Mouse (Mus musculus) left cerebral cortex, adult 2 months (tissue): ENCODE results near the gene Kras. TPM values are rescaled to one million over a fixed set of nuclear protein-coding genes. Genes with fewer than 3 reads are reported as not detected.

Source experiments
- DNase-seq, 2 experiments: peaks; one replicate each; pipeline ENCODE4 v3.0.0; 2021 to 2022; ENCODE audit warnings: low spot score in 2 of 2, mixed read lengths in 1 of 2; ENCODE audit errors: extremely low spot score in 1 of 2
- H3K27ac ChIP-seq: fragments of 200-600 bp; 2 replicates; pipeline ENCODE4 v1.8.1; 2022
- H3K4me3 ChIP-seq: fragments of 200-600 bp; 2 replicates; pipeline ENCODE4 v1.8.1; 2022
- CTCF ChIP-seq: fragments of 200-600 bp; IDR thresholded peaks from 2 replicates; pipeline ENCODE4 v1.8.1; 2022; ENCODE audit warnings: antibody characterized with exemption, mild to moderate bottlenecking, moderate library complexity
- intact Hi-C: fragments of 180-260 bp; cut with DNase I; formaldehyde crosslinking; loops from one replicate; pipeline ENCODE4 v1.15.1; 2025
- long read RNA-seq, 2 experiments: library from polyadenylated mRNA; stranded (forward); transcript quantifications; one replicate each; pipeline ENCODE4 v2.0.0; 2021; ENCODE audit warnings: borderline mapping rate in 2 of 2
- total RNA-seq, 2 experiments: library from RNA; stranded (reverse); gene quantifications; 2 replicates each; pipeline ENCODE4 v1.2.3; 2021

Kras gene
- total RNA-seq = 10 to 100 TPM; 78.4 to 79.8 TPM
- long read RNA-seq, experiment 1, full-length matches to known transcripts = 152 of 164 reads
- long read RNA-seq, experiment 1, partial matches to known transcripts = 1 of 164 reads
- long read RNA-seq, experiment 1, other reads (novel, unspliced or antisense) = 11 of 164 reads
- long read RNA-seq, experiment 2, full-length matches to known transcripts = 85 of 104 reads
- long read RNA-seq, experiment 2, partial matches to known transcripts = 4 of 104 reads
- long read RNA-seq, experiment 2, other reads (novel, unspliced or antisense) = 15 of 104 reads

DNA sequence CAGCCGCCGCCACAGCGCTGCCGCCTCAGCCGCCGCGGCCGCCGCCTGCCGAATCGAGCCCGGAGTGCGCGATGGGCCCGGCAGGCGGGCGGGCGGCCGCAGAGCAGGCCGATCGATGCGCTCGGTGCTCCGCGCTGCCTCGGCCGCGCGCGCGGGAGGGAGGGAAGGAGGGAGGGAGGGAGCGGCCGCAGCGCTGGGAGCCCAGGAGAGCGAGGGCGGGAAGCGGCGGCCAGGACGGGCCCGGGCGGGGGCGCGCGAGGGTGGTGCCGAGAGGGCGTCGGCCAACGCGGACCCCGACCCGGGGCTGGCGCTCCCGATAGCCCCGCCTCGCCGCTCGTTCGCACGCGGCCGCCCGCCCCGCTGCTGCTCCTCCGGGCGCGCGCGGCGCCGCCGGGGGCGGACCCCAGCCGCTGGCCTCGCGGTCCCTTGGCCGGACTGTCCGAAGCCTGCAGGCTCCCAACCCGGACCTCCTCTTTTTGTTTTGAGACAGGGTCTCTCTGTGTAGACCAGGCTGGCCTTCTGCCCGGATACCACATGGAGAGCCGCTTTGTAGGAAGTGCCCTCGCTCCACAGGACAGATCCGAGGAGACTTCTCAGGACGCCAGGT lies at the start of gene Kras:
Gene Kras (minus strand): TSS at position 55 of the 607 bp plus-strand sequence.
- H3K27ac ChIP-seq = peak within 1 kb of the TSS; percentile 88
- TF ChIP-seq CTCF = no peak; the same call in 1 of the 2 replicates
- DNase-seq = peak; percentile 90 to 91
- peak within 1 kb of the TSS; percentile 87 for H3K4me3 ChIP-seq
- intact Hi-C loops = loop anchor here (1.0 to 2.0 kb wide), 3 partner anchors 39 to 92 kb away; partner anchors contain the start of genes Casc1 and Etfrf1

DNA sequence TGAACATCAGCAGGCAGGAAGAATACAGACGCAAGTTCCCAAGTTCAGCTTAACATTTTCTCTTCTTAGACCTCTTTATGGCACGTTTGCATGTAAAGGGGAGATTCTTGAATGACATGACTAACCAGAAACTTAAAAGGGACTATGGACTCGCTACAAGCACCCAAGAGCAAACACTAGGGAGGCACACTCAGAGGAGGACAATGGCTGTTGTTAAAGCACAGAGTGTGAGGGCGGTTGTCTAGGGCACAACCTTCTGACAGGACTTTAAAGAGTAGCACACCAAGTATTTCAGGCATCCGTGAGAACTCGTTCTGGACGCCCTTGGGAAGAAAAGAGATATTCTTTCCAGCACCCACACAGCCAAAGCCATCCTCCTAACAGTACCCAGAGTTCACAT lies 47.6 kb upstream of the Kras start:
- TF ChIP-seq CTCF = no peak
- Histone ChIP-seq H3K27ac (no peak overlapping the region), H3K4me3 (no peak overlapping the region)
- no peak for DNase-seq
- intact Hi-C loops = no loop called here

DNA sequence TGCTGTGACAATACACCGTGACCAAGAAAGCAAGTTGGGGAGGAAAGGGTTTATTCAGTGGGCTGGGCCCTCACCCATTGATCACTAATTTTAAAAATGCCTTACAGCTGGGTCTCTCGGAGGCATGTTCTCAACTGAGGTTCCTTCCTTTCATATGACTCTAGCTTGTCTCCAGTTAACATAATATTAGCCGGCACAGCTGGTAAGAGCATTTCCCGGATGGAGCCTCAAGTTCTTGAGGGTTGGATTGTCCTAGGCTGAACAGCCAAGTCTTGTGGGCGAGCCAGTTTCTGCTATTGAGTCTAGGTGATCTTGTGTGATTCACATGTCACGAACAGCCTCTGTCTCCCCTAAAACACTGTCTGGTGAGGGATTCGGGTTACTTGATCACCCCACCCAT lies 46.9 kb upstream of the Kras start:
- intact Hi-C loops = no loop called here
- no peak for DNase-seq
- no peak overlapping the region for H3K27ac ChIP-seq
- H3K4me3 ChIP-seq = no peak overlapping the region
- TF ChIP-seq CTCF = no peak

DNA sequence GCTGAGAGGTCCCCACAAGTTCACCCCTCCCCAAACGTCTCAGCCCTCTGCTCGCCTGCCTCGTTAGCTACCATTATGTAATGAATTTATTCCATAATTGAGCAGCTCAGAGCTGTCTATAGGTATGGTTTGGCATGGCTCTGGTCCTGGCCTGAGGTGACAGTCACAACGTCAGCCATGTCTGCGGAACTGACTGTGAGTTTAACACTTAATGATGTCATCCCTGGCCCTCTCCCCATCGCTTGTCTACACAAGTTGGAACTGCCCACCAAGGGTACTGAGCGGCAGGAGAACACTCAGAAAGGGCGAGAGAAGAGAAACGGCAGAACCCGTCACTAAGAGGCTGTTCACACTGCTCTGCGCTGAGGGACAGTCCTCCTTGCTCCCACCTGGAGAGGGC lies 45.1 kb upstream of the Kras start:
- intact Hi-C loops = no loop called here
- no peak for TF ChIP-seq CTCF
- H3K4me3 ChIP-seq = no peak overlapping the region
- no peak for DNase-seq
- no peak overlapping the region for H3K27ac ChIP-seq

DNA sequence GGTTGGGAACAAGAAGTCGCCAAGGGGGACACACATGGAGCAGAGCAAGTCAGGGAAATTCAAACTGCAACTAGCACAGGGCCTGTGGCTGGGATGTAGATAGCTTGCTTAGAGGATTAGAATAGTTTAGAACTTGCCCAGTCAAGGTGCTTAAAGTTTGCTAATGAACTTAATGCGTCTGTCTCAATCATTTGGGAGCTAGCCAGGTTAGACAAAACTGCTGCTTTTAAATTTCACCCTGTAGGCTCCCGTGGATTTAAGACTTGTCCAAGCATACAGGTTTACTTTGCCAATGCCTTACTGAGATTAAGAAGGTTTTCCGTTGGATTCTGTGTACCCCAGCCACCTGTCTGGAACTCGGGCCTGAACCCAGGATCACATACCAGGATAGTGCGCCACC lies 43.1 kb upstream of the Kras start:
- intact Hi-C loops = no loop called here
- DNase-seq = no peak
- no peak overlapping the region for H3K27ac ChIP-seq
- no peak for TF ChIP-seq CTCF
- H3K4me3 ChIP-seq = no peak overlapping the region

DNA sequence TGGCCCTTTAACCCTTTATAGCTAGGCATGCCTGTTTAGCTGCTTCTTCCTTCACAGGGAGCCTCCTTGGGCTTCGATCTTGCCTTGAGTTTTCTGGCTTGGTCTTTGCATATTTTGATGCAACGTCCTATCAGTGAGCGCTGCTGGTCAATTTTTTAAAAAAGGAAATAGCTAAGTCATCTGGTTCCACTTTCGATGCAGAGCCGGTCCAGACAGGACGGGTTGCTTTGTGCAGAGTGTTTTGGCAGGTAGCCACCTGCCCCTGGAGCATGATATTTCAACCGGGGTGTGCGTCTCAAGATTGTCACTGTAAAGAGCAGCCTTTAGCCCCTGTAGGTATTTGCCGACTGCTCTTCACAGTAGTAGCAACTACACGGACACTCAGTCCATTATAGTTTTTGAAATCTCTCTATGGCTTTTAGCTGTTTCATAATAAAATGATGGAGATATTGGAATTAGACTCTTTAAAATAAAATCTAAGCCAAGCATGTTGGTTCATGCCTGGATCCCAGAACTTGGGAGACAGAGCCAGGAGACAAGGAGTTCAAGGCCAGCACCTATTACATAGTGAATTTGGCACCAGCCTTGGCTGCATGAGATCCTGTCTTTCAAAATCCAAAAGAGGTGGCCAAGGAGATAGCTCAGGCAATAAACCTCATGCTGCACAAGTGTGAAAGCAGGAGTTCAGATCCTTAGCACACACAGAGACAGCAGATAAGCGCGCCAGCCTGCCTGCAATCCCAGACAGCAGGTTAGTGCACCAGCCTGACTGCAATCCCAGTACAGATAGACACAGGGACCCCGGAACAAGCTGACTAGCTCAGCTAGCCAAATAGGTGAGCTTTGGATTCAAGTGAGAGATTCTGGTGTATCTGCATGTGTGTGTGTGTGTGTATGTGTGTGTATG lies 41.6 kb upstream of the Kras start:
- no peak for TF ChIP-seq CTCF
- DNase-seq = no peak
- intact Hi-C loops = no loop called here
- Histone ChIP-seq H3K27ac (no peak overlapping the region), H3K4me3 (no peak overlapping the region)

DNA sequence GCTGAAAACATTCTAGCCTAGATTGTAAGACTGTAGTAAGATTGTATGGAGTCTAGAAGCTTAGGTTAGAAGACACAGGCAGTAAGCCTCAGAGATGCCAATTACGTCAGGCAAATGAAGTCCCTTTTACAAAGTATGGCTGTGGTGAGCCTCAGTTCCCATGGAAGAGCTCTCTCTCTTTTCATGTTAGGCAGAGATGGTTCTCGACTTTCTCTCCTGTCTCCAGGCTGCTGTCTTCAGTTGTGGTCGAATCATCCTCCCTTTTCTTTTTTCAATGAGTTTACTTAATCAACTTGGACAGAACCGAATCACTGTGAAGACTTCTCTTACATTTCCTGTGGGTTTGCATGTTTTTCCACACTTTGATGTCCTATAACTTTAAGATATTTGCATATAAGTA lies 35.6 kb upstream of the Kras start:
- no peak for TF ChIP-seq CTCF
- H3K27ac ChIP-seq = no peak overlapping the region
- intact Hi-C loops = no loop called here

DNA sequence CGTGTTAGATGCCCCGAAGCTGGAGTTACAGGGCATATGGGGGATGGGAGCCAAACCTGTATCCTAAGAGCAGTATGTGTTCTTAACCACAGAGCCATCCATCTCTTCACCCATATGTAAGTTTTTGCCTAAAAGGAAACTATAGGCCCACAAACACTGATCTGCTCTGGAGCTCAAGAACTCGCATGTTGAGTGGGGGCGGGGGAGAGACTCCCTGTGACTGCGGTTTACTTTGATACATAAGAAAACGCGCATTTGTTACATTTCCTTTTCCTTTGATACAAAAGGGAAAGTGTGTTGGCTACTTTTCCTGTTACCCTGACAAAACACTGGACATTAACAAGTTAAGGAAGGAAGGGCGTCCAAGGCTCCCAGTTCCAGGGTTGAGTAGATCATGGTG lies 34.2 kb upstream of the Kras start:
- Histone ChIP-seq H3K27ac (no peak overlapping the region), H3K4me3 (no peak overlapping the region)
- no peak for TF ChIP-seq CTCF
- no peak for DNase-seq
- intact Hi-C loops = no loop called here

More for the DNA sequence above, 35.6 kb upstream of the Kras start:
- no peak overlapping the region for H3K4me3 ChIP-seq
- no peak for DNase-seq

DNA sequence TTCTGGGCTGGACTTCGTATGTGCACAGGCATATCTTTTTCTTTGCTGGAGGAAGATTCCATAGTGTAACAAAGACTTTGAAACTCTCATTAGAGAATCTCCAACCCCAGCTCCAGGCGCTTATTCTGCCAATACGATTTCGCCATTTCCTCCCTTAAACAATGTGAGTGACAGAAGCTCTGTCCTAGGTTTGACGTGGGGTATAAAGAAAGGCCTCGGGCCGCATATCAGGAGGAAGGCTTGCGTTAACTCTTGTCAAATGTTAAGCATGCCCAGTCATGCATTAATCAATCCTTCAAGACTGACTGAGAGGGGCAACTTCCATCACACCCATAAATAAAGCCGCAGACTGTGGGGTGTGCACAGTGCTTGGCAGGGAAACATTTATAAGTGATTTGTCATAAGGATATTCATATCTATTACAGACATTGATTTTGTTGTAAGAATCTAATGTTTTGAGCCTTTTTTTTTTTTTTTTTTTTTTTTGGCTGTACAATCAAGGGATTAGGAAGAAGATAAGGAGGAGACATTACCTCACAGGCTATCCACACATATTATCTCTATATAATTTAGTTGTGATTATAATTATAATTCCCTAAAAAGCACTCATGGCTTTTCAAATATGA lies 27.2 kb upstream of the Kras start:
- Histone ChIP-seq H3K4me3 (no peak overlapping the region), H3K27ac (no peak overlapping the region)
- intact Hi-C loops = no loop called here
- no peak for TF ChIP-seq CTCF
- DNase-seq = no peak

DNA sequence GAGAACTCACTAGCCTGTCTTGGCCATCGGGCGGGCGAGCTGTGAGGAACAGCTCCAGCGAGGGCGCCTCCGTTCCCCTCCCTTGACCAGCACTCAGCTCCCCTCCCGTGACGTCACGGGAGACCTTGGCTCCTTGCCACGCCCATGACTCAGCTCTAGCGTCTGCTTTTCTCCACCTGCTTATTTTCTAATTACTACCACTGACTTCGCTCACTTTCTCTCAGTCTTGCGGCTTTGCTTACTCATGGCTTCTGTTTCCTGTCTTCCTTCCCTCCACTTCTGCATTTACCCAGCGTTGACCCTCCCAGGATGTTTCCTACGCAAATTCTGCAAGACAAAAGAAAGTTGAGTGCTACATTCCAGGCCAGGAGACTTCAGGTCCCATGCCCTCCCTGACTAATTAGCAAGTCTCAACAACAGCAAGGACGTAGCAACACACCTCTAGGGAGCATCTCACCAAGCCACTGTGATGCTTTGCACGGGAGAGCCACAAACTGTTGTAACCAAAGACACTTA lies 26.3 kb upstream of the Kras start:
- peak; percentile 16 to 24 for DNase-seq
- Histone ChIP-seq H3K4me3 (no peak overlapping the region), H3K27ac (no peak overlapping the region)
- no peak for TF ChIP-seq CTCF
- intact Hi-C loops = no loop called here

DNA sequence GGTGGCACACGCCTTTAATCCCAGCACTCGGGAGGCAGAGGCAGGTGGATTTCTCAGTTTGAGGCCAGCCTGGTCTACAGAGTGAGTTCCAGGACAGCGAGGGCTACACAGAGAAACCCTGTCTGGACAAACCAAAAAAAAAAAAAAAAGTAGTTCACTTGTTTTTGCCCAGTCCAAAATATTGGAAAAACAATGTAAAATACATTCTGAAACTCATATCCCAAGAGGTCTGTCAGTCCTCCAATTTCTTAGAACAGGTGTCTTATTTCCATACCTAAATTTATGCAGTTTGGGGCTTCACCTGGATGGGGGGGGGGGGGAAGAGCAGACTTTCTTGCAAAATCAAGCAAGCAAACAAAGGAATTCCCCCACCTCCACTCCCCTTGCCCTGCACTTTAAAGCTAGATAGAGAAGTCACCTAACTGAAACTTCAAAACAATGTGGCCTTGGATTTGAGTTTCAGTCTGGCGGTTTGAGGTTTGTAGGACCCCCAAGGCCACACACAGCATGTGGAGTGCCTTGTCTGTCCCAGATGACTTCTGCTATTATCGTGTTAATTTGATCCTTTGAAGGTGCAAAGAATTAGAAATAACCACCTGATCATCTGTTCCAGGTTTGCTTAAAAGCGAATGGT lies 25.7 kb upstream of the Kras start:
- intact Hi-C loops = no loop called here
- TF ChIP-seq CTCF = no peak
- no peak for DNase-seq

More for the DNA sequence above, 25.7 kb upstream of the Kras start:
- H3K4me3 ChIP-seq = no peak overlapping the region
- H3K27ac ChIP-seq = no peak overlapping the region
